Mouse (Mus musculus): ENCODE measurements around the gene Usp10. TPM values are rescaled to one million over a fixed set of nuclear protein-coding genes. Genes with fewer than 3 reads are reported as not detected.

Gene Usp10
- polyA plus RNA-seq, 1 experiment from 2014 or later: 90.7 TPM

- H3K4me1 ChIP-seq (ENCODE audit: control insufficient read depth, insufficient read depth, low read length): peaks cover 7% of the 10 kb centered on the region
- 53% methylated on average over 2 of the region's 2 CpGs for WGBS
- no peaks in the 10 kb centered on the region for H3K36me3 ChIP-seq (ENCODE audit: control insufficient read depth, insufficient read depth)
- no peaks in the 10 kb centered on the region for H3K9me3 ChIP-seq (replicated peaks; ENCODE audit: control insufficient read depth, low read length)
- no peak overlapping the region for H3K27ac ChIP-seq (ENCODE audit: low read length)
- 0 out of 2 replicates have a peak, but pooled peaks cover 2% of the 10 kb centered on the region for H3K27me3 ChIP-seq (ENCODE audit: control insufficient read depth, insufficient read depth, low read length)
- no peak for ATAC-seq (replicated peaks; ENCODE audit: extremely low read depth, insufficient read depth, low FRiP score)
- H3K4me3 ChIP-seq (ENCODE audit: low read length): no peak overlapping the region
- H3K9ac ChIP-seq (ENCODE audit: low read length): no peak overlapping the region
- H3K4me2 ChIP-seq (ENCODE audit: low read depth, low read length): no peak overlapping the region
Measured at GRCm38 (mm10) chr8:120004705-120005381, 94.7 kb downstream of the Usp10 start.

GRCm38 (mm10) chr8:120006645-120007160 is 96.5 kb downstream of the Usp10 start:
- Histone ChIP-seq H3K9ac (ENCODE audit: low read length) (no peak overlapping the region), H3K9me3 (replicated peaks; ENCODE audit: control insufficient read depth, low read length) (no peaks in the 10 kb centered on the region), H3K27me3 (ENCODE audit: control insufficient read depth, insufficient read depth, low read length) (0 out of 2 replicates have a peak, but pooled peaks cover 2% of the 10 kb centered on the region), H3K4me3 (ENCODE audit: low read length) (no peak overlapping the region), H3K4me2 (ENCODE audit: low read depth, low read length) (no peak overlapping the region), H3K27ac (ENCODE audit: low read length) (no peak overlapping the region), H3K36me3 (ENCODE audit: control insufficient read depth, insufficient read depth) (no peaks in the 10 kb centered on the region), H3K4me1 (ENCODE audit: control insufficient read depth, insufficient read depth, low read length) (peaks cover 7% of the 10 kb centered on the region)
- no peak for ATAC-seq (replicated peaks; ENCODE audit: extremely low read depth, insufficient read depth, low FRiP score)
- 33% methylated on average over 9 of the region's 9 CpGs for WGBS

Other genes with a start within 250 kb of the Usp10 start
- 6.4 and 7.5 TPM in 2 replicates for gene Wfdc1, start 244.0 kb upstream of the Usp10 start, polyA plus RNA-seq (2015; fragmentation: Nextera tagmentation; extraction: Ambion mirVana)
- 0.26 and 0.69 TPM in 2 replicates for gene Atp2c2, start 210.4 kb upstream of the Usp10 start, polyA plus RNA-seq (2015; fragmentation: Nextera tagmentation; extraction: Ambion mirVana)
- gene Tldc1, start 131.9 kb upstream of the Usp10 start, polyA plus RNA-seq (2015; fragmentation: Nextera tagmentation; extraction: Ambion mirVana): 12.5 and 15.0 TPM in 2 replicates
- 34.3 and 56.1 TPM in 2 replicates for gene Cotl1, start 69.8 kb upstream of the Usp10 start, polyA plus RNA-seq (2015; fragmentation: Nextera tagmentation; extraction: Ambion mirVana)
- gene Klhl36, start 48.1 kb upstream of the Usp10 start, polyA plus RNA-seq (2015; fragmentation: Nextera tagmentation; extraction: Ambion mirVana): 10.8 and 11.4 TPM in 2 replicates
- gene Gm20388, start 481 bp downstream of the Usp10 start, polyA plus RNA-seq (2015; fragmentation: Nextera tagmentation; extraction: Ambion mirVana): 4.5 and 7.6 TPM in 2 replicates
- gene Crispld2, start 82.1 kb downstream of the Usp10 start, polyA plus RNA-seq (2015; fragmentation: Nextera tagmentation; extraction: Ambion mirVana): 2.4 and 3.6 TPM in 2 replicates
- 35.8 and 37.8 TPM in 2 replicates for gene Zdhhc7, start 191.1 kb downstream of the Usp10 start, polyA plus RNA-seq (2015; fragmentation: Nextera tagmentation; extraction: Ambion mirVana)
- 8.4 and 9.4 TPM in 2 replicates for gene 6430548M08Rik, start 203.8 kb downstream of the Usp10 start, polyA plus RNA-seq (2015; fragmentation: Nextera tagmentation; extraction: Ambion mirVana)

Data from heart, embryonic 16.5 days (tissue).